Mouse (Mus musculus) CD4-positive helper T cell, adult 2 months (primary cell): ENCODE measurements around the gene Paqr4.

ENCODE experiments used
- DNase-seq: peaks from one replicate; pipeline ENCODE4 v3.0.0-alpha.2; 2012; ENCODE audit warnings: low read depth, missing footprints, low spot score

Gene Paqr4

DNA sequence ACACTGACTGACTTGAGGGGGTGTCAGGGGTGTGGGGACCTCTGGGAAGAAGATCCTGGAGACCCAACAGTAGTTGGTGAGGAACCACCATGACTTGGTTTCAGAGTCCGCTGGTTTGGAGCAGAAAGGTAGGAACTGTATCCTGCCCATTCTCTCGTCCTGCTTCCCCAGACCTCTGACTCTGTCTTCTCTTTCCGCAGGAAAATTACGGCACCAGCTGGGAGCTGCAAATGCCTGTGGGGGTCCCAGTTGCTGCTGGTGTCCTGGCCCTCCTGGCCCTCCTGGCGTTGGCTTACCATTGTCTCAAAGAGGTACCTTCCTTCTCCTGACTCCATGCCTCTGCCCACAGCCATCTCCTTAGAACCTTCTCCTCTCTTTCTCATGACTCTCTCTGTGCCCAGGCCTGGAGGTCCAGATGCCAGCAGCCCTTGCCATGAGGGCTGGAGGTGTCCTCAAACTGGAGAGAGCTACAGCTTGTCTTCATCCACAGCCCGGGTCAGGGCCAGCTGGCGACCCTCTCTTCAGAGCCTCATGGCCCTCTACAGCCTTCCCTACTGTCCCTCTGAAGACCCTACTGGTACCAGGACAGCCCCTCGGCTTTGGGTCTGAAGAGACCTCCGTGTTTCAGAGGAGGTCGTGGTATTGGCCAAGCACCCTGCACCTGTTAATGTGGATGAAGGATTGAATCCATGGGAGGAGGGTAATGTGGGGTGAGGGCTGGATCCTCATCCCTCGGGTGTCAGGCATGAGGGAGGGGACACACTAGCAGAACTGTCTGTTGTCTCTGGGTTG lies 8.9 kb upstream of the Paqr4 start:
- no peak for DNase-seq

GRCm38 (mm10) chr17:23748631-23749391 lies 8.1 kb upstream of the Paqr4 start:
- DNase-seq = peak; percentile 79

DNA sequence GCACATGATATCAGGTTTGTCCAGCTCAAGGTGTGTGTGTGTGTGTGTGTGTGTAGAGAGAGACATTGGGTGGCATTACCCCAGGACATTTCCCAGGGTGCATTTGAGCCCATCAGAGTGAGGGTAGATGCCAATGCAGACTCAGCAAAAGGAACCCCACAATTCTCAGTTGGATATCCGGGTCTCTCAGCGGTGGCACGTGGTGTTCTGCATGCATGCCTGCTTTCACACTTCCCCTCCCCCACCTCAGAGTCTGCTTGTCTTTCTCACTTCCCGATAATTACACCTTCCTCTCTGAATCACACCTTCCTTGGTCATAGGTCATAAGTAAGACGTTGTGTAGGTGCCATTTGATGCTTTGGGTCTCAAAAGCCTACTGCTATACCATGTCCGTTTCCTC lies 7.4 kb upstream of the Paqr4 start:
- DNase-seq = peak; percentile 53

DNA sequence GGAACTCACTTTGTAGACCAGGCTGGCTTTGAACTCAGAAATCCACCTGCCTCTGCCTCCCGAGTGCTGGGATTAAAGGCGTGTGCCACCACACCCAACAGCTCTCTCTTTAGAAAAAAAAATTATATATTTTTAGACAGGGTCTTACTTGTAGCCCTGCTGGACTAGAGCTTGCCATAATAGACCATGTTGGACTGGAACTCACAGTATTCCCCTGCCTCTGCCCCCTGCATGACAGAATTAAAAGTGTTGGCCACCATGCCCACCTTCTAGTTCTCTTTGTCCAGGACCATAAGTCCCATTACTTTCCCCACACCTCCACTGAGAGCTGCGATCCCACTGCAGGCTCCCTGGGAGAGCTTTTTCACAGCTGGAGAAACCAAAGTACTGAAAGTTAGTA lies 6.8 kb upstream of the Paqr4 start:
- DNase-seq = no peak

DNA sequence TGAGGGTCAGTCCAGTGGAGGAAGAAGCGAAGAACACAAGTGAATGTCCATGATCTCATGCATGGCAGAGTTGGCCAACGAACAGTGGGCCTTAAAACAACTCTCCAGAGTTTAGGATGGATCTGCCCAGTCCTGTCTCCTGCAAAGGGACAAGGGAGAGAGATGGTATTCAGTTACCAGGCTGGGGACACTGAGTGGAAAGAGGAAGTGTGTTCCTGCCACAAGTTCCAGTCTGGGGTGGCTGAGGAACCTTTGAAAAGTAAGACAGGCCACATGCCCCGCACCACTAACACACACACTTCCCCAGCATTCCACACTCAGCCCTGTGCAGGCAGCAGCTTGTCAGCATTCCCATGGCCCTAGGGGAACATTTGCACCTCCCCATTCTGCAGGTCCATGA lies 6.1 kb upstream of the Paqr4 start:
- DNase-seq = no peak

DNA sequence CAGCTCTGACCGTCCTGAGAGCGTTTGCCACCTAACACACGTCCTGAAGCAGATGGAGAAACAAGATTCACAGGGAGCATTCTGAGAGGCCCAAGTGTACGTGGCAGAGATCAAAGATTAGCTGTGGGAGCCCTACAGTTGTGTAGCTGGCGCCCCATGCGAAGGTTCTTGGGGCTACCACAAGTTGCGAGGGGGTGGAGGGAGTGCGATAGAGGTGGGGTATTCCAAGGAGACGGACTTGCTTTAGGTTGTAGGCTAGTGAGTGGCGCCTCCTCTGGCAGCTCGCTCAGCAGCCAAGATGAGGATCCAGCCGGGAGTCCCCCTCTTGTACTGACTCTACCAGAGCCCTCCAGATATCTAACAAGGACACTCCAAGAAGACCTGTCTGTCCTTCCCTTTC lies 5.6 kb upstream of the Paqr4 start:
- DNase-seq = peak; percentile 56

DNA sequence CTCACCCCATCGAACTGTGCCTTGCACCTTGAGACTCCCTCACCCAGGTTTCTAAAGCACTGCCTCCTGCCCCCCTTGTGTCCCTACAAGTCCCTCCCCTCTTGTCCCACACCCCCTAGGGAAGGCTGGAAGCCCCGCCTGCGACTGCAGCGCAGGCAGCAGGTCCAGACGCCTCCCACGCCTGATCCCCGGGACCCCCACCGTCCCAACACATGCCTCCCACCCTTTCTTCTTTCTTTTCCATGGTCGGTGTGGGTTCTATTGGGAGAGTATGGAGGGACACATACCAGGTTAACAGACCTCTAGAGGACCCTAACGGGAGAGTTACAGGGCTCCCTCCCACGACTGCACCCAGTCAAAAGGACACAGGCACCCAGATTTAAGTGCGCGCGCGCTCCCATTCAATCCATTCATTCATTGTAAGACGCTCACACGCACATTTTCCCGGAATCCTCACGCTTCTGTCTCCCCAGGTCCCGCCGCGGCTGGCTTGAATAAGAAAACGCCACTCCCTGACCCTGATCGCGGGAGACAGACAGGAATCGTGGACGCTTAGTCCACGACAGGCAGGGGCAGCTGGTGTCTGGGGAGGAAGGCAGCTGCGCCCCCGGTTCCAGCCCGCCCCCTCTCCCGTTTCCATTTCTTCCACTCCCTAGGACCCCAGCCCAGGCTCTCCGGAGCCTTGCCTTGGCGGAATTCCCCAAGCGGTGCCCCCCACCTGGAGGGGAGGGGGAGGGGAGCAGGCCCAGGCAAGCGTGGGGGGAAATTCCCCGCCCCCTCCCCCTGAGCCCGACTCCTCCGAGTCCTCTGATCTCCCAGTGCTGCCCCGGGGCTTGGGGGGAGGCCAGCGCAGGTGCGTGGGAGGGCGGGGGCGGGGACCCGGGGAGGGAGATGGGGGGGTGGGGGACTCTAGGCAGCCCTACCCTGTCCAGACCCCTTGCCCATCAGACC lies 4.9 kb upstream of the Paqr4 start, which contains the start of gene Kremen2:
Kremen2 (minus strand) TSS at position 533 of the 951 bp plus-strand sequence.
- peak; percentile 34 for DNase-seq

DNA sequence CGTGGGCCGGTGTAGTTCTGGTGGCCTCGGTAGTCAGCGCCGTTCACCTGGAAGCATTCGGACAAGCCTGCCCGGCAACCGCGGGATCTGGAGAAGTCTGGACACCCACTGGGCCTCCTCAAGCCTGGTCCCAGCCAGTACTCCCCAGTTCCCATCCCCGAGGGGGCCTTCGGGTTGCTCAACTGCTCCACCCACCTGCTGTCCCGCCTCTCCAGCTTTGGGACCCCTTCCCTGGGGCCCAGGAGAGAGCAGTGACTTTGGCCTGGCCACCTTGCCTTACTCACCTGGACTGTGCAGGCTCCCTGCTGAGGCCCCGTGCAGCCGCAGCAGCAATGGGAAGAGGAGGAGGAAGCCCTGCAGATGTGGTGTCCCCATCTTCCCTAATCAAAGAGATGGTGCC lies 4.0 kb upstream of the Paqr4 start:
- no peak for DNase-seq

- no peak for DNase-seq
Observed at GRCm38 (mm10) chr17:23744076-23744475, 3.4 kb upstream of the Paqr4 start.

DNA sequence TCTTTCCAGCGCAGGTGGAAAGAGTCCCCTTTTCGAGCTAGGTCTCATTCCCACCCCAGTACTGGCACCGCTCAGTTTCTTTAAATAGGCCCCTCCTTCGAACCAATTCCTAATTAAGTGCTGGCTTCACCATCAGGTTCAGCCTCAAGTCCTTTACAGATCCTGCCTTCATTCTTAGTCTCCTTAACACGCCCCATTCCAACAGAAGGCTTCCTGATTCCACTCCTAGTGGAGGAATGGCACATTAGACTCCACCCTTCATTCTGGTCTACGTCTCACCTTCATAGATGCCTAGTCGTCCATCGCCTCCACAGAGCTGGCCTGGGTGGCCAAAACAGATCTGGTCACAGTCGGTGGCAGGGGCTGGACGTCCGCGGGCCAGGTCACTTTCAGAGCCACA lies 2.3 kb upstream of the Paqr4 start:
- no peak for DNase-seq

DNA sequence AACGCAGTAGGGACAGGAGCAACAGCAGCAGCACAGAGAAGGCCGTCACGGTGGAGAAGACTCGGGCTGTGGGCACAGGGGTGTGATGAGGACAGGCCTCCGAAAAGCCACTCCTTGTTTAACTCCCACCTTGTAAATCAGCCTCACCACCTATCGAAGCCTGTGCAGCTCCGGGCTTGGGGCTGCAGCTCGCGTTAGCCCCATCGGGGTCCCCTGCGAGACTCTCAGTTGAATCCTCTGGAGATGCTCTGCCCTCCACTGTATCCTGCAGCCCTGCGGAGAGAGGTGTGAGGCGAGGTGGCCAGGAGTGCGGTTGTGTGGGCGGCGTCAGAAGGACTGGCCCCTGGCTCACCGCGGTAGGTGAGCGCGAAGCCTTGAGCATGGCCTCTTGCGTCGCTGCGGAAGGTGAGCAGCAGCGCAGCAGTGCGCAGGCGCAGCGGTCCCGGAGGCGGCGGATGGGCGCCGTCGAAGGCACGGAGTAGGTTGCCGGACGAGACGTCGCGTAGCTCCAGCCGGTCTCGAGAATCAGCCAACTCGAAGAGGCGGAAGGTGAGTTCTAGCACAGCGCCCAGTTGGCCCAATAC lies 1.6 kb upstream of the Paqr4 start:
- peak; percentile 86 for DNase-seq

- DNase-seq = no peak
Observed at GRCm38 (mm10) chr17:23741359-23742209, 917 bp upstream of the Paqr4 start.

- DNase-seq = peak; percentile 90
Observed at GRCm38 (mm10) chr17:23740136-23740584, 507 bp downstream of the Paqr4 start.

DNA sequence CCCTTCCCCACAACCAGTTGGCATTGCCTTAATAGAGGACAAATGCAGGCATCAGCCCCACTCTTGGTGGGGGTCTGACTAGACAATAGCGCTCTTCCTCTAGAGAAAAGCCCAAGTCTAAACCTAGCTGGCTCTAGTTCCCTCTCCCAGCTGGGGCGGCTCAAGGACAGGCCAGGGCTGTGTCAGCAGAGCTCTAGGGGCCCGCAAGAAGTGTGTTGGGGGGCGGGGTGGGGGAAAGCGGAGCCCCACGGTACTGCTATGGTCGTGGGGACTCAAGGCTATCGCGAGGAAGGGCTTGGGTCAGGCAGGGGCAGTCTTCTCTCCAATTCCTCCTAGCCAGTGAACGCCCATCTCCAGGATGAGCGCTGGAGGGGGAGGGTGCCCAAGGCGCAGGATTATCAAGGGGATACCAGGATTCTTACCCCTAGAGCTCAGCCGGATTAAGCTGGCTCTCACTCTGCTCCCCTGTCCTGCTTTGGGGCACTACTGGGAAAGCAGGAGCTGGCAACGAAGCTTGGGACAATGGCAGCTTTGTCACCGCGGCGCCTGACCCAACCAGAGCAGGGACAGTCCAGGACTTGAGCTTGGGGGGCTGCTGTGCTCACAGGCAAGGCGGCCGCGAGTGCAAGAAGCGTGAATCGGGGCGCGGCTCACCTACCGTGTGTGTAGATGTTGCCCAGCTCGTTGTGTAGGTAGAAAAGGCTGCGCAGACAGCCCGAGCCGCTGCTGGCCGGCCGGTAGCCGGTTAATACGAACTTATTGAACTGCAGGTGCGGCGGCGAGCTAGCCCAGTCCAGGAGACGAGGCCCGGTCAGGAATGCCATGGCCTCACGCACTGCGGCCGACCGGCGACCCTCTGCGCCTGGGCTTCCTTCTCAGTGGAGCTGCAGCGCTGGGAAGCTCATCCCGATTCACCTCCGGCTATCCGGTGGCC lies 1.2 kb downstream of the Paqr4 start:
- no peak for DNase-seq

- DNase-seq = no peak
Observed at GRCm38 (mm10) chr17:23738836-23739201, 1.8 kb downstream of the Paqr4 start.

GRCm38 (mm10) chr17:23737493-23738445 lies 2.9 kb downstream of the Paqr4 start:
- DNase-seq = no peak

DNA sequence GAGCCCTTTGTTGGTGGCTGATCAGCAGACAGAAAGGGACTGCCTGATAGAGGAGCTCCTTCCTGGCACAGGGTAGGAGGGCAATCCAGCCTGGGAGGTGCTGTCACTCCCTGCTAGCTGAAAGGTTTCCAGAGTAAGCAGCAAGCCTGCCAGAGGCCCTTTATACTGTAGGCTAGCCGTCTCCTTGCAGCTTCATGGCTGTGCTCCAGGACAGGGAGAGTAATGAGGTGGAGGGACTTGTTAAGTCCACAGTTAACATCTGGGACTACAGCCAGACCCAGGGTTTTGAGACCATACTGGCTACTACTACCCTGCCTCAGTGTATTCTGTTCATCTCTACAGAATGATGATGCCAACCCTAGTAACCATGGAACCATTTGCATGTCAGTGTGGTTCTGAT lies 6.3 kb downstream of the Paqr4 start:
- no peak for DNase-seq

GRCm38 (mm10) chr17:23730441-23730840 lies 10.2 kb downstream of the Paqr4 start:
- no peak for DNase-seq
